ENCODE assay signal across 19 mouse cellular contexts in the genomic region with DNA sequence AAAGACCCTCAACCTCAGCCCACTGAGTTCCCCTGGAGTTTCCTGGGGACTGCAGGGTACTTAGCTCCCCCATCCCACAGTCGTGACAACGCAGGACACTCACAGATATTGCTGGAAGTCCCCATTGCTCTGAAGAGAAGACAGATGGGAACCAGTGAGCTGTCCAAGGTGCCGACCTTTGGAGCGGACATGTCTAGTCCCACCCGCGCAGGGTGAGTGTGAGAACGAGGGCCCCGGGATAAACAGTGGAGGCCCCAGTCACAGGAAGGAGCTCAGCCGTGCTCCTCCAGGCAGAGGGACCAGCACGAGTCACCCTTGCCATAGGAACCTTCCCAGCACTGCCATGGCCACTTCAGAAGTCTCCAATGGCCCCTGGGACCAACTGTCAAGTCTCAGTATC. TPM values are rescaled to one million over a fixed set of nuclear protein-coding genes. Genes with fewer than 3 reads are reported as not detected.
A peak's percentile ranks its signal among the peaks of the same experiment; 100 is the strongest.
DNase-seq lines count a peak whose midpoint lies in the region; TF ChIP-seq lines count a peak whose summit lies in the region.
"Had no signal": no experiment of that assay in that cellular context is flagged by ENCODE, and none has a peak within 500 bp of the region (broad histone marks: within the 10 kb centered on the region; RNA-seq: fewer than 3 reads in every experiment).

No protein-coding gene starts in this region.

- TF ChIP-seq CTCF in thymus, adult 2 months (IDR thresholded peaks at IDR 0.05; ENCODE audit: borderline replicate concordance, control insufficient read depth, extremely low read depth, insufficient read depth, low read length, poor library complexity): no peak

- 11% methylated on average over 10 of the region's 10 CpGs for WGBS in thymus, adult 2 months
- WGBS in hindbrain, embryonic 10.5 days: 16% methylated on average over 10 of the region's 10 CpGs

- no peaks in the 10 kb centered on the region for H3K9me3 ChIP-seq in hindbrain, embryonic 10.5 days
- H3K9me3 ChIP-seq: G1E; heart, embryonic 15.5 days; intestine, embryonic 15.5 days; liver, embryonic 12.5 days; megakaryocyte, embryonic 14.5 days; neural tube, embryonic 13.5 days had no signal

- no peak overlapping the region for H3K27ac ChIP-seq in thymus, adult 2 months (ENCODE audit: control insufficient read depth, insufficient read depth, low read length)
- H3K27ac ChIP-seq in hindbrain, embryonic 10.5 days: no peak overlapping the region
- H3K27ac ChIP-seq: gastrocnemius, adult 2 months; heart, embryonic 15.5 days; intestine, embryonic 15.5 days; liver, embryonic 12.5 days; neural tube, embryonic 13.5 days had no signal

- no peaks in the 10 kb centered on the region for H3K27me3 ChIP-seq in thymus, adult 2 months (ENCODE audit: control insufficient read depth, insufficient read depth, low read length)
- peaks cover 16% of the 10 kb centered on the region for H3K27me3 ChIP-seq in hindbrain, embryonic 10.5 days (ENCODE audit: insufficient read depth, poor library complexity, severe bottlenecking)

- peak; percentile 54 for DNase-seq in adrenal gland, postnatal 10 days
- DNase-seq in adrenal gland, adult 18-20 months (ENCODE audit: low spot score in 2 of 2): no peak
- DNase-seq in kidney, postnatal 10 days: peak; percentile 69
- no peak for DNase-seq in kidney, postnatal 25 days
- DNase-seq in thymus, postnatal 4 days: peak; percentile 22
- no peak for DNase-seq in thymus, adult 2 months
- no peak for DNase-seq in urinary bladder, postnatal 36 days (ENCODE audit: low spot score in 2 of 2)
- no peak for DNase-seq in hindbrain, embryonic 10.5 days (ENCODE audit: low spot score)
- DNase-seq: cerebellum, postnatal 14 days; gastrocnemius, adult 2 months; right cerebral cortex, postnatal 25 days had no signal

- no peaks in the 10 kb centered on the region for H3K4me1 ChIP-seq in thymus, adult 2 months (replicated peaks; ENCODE audit: control insufficient read depth, insufficient read depth, low read length)
- H3K4me1 ChIP-seq in hindbrain, embryonic 10.5 days (replicated peaks): peaks cover 11% of the 10 kb centered on the region
- H3K4me1 ChIP-seq: liver, embryonic 12.5 days had no signal

- no peaks in the 10 kb centered on the region for H3K36me3 ChIP-seq in thymus, adult 2 months (ENCODE audit: control insufficient read depth, insufficient read depth, low read length)
- 0 out of 2 replicates have a peak, but pooled peaks cover 5% of the 10 kb centered on the region for H3K36me3 ChIP-seq in hindbrain, embryonic 10.5 days
- H3K36me3 ChIP-seq: G1E; heart, embryonic 15.5 days; intestine, embryonic 15.5 days; liver, embryonic 12.5 days had no signal

- no peak for TF ChIP-seq POLR2A in thymus, adult 2 months (IDR thresholded peaks at IDR 0.05; ENCODE audit: control insufficient read depth, extremely low read depth, insufficient read depth, low read length, poor library complexity)

- no peak overlapping the region for H3K4me3 ChIP-seq in thymus, adult 2 months (ENCODE audit: control insufficient read depth, insufficient read depth, low read length)
- H3K4me3 ChIP-seq in hindbrain, embryonic 10.5 days: no peak overlapping the region
- H3K4me3 ChIP-seq: gastrocnemius, adult 2 months; heart, embryonic 15.5 days; intestine, embryonic 15.5 days; liver, embryonic 12.5 days; megakaryocyte, embryonic 14.5 days; neural tube, embryonic 13.5 days had no signal

RNA-seq across cellular contexts. Expression of a gene that starts 6.6 kb away (rescaled TPM):
- 1 to 10 TPM; 1.3 to 2.4 TPM for total RNA-seq in adrenal gland, postnatal 10 days (2021)
- total RNA-seq in adrenal gland, adult 18-20 months (2021): 1 to 10 TPM; 1.3 to 1.5 TPM
- 1.1 and 1.2 TPM in 2 replicates for polyA plus RNA-seq in thymus, adult 2 months (2012; rRNA removed)
- 0.80 and 2.2 TPM in 2 replicates for polyA plus RNA-seq in hindbrain, embryonic 10.5 days (2016; fragmentation: Nextera tagmentation; extraction: Ambion mirVana)
- polyA plus RNA-seq: G1E; heart, embryonic 15.5 days had no signal

RNA-seq across cellular contexts. Expression of a gene that starts 20.3 kb away (rescaled TPM):
- 1 to 10 TPM; 4.7 to 5.4 TPM for total RNA-seq in adrenal gland, postnatal 10 days (2021)
- total RNA-seq in adrenal gland, adult 18-20 months (2021): 1 to 10 TPM; 1.6 to 4.2 TPM
- polyA plus RNA-seq in thymus, adult 2 months (2012; rRNA removed): 2.7 and 3.8 TPM in 2 replicates
- polyA plus RNA-seq in hindbrain, embryonic 10.5 days (2016; fragmentation: Nextera tagmentation; extraction: Ambion mirVana): 1.5 and 3.8 TPM in 2 replicates

RNA-seq across cellular contexts. Expression of a gene that starts 22.5 kb away (rescaled TPM):
- total RNA-seq in adrenal gland, postnatal 10 days (2021): not detected
- total RNA-seq in adrenal gland, adult 18-20 months (2021): not detected
- 0.03 TPM in 1 of 2 replicates, not detected in the other for polyA plus RNA-seq in thymus, adult 2 months (2012; rRNA removed)
- not detected in 2 replicates for polyA plus RNA-seq in hindbrain, embryonic 10.5 days (2016; fragmentation: Nextera tagmentation; extraction: Ambion mirVana)
- total RNA-seq: gastrocnemius, adult 2 months had no signal
- polyA plus RNA-seq: G1E; heart, embryonic 15.5 days; intestine, embryonic 15.5 days; liver, embryonic 12.5 days; neural tube, embryonic 13.5 days; stomach, embryonic 14.5 days; urinary bladder, adult 2 months had no signal

RNA-seq across cellular contexts. Expression of a gene that starts 39.3 kb away (rescaled TPM):
- total RNA-seq in adrenal gland, postnatal 10 days (2021): 1 to 10 TPM in 1 of 2 experiments, under 1 TPM in 1; 0.69 to 1.1 TPM
- total RNA-seq in adrenal gland, adult 18-20 months (2021): under 1 TPM in 1 of 2 experiments, not detected in 1; 0.43 TPM
- polyA plus RNA-seq in thymus, adult 2 months (2012; rRNA removed): 0.59 and 1.8 TPM in 2 replicates
- polyA plus RNA-seq in hindbrain, embryonic 10.5 days (2016; fragmentation: Nextera tagmentation; extraction: Ambion mirVana): 0.47 and 0.51 TPM in 2 replicates
- total RNA-seq: G1E had no signal
- polyA plus RNA-seq: G1E had no signal

RNA-seq across cellular contexts. Expression of a gene that starts 39.4 kb away (rescaled TPM):
- total RNA-seq in adrenal gland, postnatal 10 days (2021): 1,000 to 10,000 TPM; 1,536 to 1,703 TPM
- total RNA-seq in adrenal gland, adult 18-20 months (2021): 100 to 1,000 TPM; 440 to 834 TPM
- polyA plus RNA-seq in thymus, adult 2 months (2012; rRNA removed): 61.4 and 79.7 TPM in 2 replicates
- polyA plus RNA-seq in hindbrain, embryonic 10.5 days (2016; fragmentation: Nextera tagmentation; extraction: Ambion mirVana): 226 and 249 TPM in 2 replicates

Comparison
In these comparisons a context has a peak if more than half of its experiments do, and no peak if none do; other contexts are left out.
1. DNase-seq: peak in adrenal gland, postnatal 10 days (single experiment), kidney, postnatal 10 days (single experiment) and thymus, postnatal 4 days (single experiment); none in adrenal gland, adult 18-20 months (0 of 2), kidney, postnatal 25 days (0 of 2), thymus, adult 2 months (single experiment), urinary bladder, postnatal 36 days (0 of 2) and hindbrain, embryonic 10.5 days (single experiment).